Mouse (Mus musculus) T-cell, adult 2 months (primary cell): ENCODE results near the gene Dact3.
A peak's percentile ranks its signal among the peaks of the same experiment; 100 is the strongest.

Source experiments
- DNase-seq: peaks from one replicate; pipeline ENCODE4 v3.0.0; 2022; ENCODE audit warnings: low spot score

The Dact3 gene

GRCm38 (mm10) chr7:16892352-16892730 is 17.2 kb downstream of the Dact3 start:
- no peak for DNase-seq

GRCm38 (mm10) chr7:16893612-16894011 is 18.5 kb downstream of the Dact3 start:
- DNase-seq: no peak

GRCm38 (mm10) chr7:16894279-16894678 is 19.2 kb downstream of the Dact3 start:
- no peak for DNase-seq

- DNase-seq: peak; percentile 56
Measured at GRCm38 (mm10) chr7:16895000-16895399, 19.9 kb downstream of the Dact3 start.

GRCm38 (mm10) chr7:16895511-16895910 is 20.4 kb downstream of the Dact3 start:
- no peak for DNase-seq

- no peak for DNase-seq
Measured at GRCm38 (mm10) chr7:16900526-16900925, 25.4 kb downstream of the Dact3 start.

GRCm38 (mm10) chr7:16903439-16903955 is 28.4 kb downstream of the Dact3 start:
- DNase-seq: no peak

- DNase-seq: no peak
Measured at GRCm38 (mm10) chr7:16904120-16904675, 29.1 kb downstream of the Dact3 start.

- no peak for DNase-seq
Measured at GRCm38 (mm10) chr7:16905491-16906021, 30.4 kb downstream of the Dact3 start.

GRCm38 (mm10) chr7:16906281-16906680 is 31.2 kb downstream of the Dact3 start, which contains the start of gene Ptgir:
Gene Ptgir, plus strand, starts transcription at chr7:16906490.
- DNase-seq: peak; percentile 27

GRCm38 (mm10) chr7:16906889-16907559 is 31.9 kb downstream of the Dact3 start:
- DNase-seq: no peak

- no peak for DNase-seq
Measured at GRCm38 (mm10) chr7:16907842-16908241, 32.7 kb downstream of the Dact3 start.

- DNase-seq: no peak
Measured at GRCm38 (mm10) chr7:16908367-16908766, 33.2 kb downstream of the Dact3 start.

- no peak for DNase-seq
Measured at GRCm38 (mm10) chr7:16908859-16909258, 33.7 kb downstream of the Dact3 start.

GRCm38 (mm10) chr7:16909909-16910308 is 34.8 kb downstream of the Dact3 start:
- no peak for DNase-seq

- no peak for DNase-seq
Measured at GRCm38 (mm10) chr7:16911904-16912303, 36.8 kb downstream of the Dact3 start.

GRCm38 (mm10) chr7:16912360-16912759 is 37.2 kb downstream of the Dact3 start:
- no peak for DNase-seq

- DNase-seq: peak; percentile 65
Measured at GRCm38 (mm10) chr7:16913806-16914452, 38.8 kb downstream of the Dact3 start.

- DNase-seq: no peak
Measured at GRCm38 (mm10) chr7:16914453-16915343, 39.6 kb downstream of the Dact3 start.

- DNase-seq: no peak
Measured at GRCm38 (mm10) chr7:16915461-16916340, 40.6 kb downstream of the Dact3 start.
